Mouse (Mus musculus) gastrocnemius, postnatal 10 days (tissue): ENCODE data around the gene Ston1. TPM values are rescaled to one million over a fixed set of nuclear protein-coding genes. Genes with fewer than 3 reads are reported as not detected.

Experiments used
- DNase-seq: peaks from one replicate; pipeline ENCODE4 v3.0.0; 2021; ENCODE audit warnings: mixed read lengths
- total RNA-seq, 2 experiments: library from RNA; stranded (reverse); gene quantifications; 2 replicates each; pipeline ENCODE4 v1.2.3; 2021

Ston1 gene
- total RNA-seq, 2 experiments from 2014 or later, result 14.8 to 15.2 TPM

DNA sequence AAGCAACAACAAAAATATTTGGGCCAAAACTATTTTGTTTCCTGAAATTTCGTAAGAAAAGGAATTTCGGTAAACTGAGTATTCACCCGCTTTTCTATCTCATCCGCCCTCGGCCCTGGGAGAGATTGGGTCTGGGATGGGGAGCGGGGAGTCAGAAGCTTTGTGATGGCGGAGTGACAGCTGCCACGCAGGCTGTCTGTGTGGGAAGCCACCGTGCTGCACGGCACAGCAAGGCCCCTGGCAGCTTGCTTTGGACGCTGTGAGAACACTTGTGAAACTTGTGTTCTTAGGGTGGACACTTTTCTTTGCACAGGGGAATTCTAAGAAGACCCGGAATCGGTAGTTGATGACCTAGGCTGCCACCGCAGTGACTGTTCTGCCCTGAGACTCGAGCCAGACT is 10.1 kb upstream of the Ston1 start:
- DNase-seq, result no peak

DNA sequence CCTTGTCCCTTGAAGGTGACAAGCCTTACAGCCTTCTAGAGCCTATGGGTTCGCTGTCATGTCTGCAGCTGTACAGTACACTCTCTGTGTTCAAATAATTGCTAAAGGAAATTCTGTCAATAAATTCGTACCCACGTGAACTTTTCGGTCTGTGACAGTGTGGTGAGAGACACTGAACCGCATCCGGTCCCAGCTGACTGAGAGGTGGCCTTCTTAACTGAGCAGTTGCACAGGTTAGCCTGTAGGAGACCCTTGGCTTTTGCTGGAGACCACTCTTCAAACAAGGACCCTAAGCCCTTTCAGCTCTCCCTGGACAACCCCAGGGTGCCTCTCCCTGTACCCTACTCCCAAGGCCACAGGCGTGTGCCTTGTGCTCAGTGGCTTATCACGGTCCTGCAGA is 9.3 kb upstream of the Ston1 start:
- no peak for DNase-seq

DNA sequence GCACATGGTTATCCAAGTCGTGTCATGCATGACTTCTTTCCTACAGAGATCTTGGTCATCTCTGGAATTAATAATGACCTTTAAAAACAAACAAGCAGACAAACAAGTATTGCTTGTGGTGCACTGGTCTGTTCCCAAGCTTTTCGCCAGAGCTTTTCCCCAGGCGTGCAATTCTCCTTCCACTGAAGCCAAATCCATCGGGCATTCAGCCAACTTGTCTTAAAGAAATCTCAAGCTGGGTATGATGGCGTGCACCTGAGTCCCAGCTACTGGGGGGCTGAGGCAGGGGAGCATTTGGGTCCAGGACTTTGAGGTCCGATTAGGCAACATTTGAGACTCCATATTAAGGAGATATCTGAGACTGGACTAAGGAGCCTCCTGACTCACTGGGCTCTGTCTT is 7.2 kb upstream of the Ston1 start:
- no peak for DNase-seq

DNA sequence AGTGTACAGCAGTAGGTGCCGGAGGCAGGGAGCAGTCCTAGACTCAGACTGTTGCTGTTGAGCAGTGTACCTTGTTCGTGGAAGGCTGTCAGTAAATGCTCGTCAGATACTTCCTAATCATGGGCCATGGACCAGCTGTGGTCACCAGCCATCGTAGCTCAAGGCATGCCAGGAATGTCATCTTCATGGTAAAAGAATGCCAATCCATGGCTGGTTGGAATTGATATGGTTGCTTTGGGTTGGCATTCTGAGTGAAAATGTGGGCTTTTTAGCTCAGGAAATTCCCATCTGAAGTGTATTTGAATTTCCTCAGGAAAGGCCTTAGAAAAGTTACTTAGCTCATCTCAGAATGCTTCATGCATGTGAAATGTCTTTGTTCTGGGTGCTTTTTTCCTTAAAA is 2.4 kb upstream of the Ston1 start:
- DNase-seq, result no peak

DNA sequence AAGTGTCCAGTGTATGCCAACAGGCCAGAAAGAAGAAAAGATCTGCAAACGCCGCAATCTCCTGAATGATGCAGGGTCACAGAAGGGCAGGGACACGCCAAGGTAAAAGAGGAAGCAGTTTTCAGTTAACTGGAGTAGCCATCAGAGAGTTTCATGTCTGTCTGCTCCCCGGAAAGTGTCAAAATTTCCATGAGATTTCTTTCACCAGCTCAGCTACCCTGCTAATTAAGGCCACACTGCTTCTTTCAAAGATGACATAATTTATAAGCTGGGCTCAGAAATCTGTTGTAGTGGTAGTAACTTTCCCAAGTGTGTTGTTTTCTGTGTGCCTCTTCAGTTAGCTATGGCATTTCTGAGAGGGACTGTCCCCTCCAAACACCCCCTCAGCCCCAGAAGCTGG is 1.4 kb upstream of the Ston1 start:
- DNase-seq, result no peak

DNA sequence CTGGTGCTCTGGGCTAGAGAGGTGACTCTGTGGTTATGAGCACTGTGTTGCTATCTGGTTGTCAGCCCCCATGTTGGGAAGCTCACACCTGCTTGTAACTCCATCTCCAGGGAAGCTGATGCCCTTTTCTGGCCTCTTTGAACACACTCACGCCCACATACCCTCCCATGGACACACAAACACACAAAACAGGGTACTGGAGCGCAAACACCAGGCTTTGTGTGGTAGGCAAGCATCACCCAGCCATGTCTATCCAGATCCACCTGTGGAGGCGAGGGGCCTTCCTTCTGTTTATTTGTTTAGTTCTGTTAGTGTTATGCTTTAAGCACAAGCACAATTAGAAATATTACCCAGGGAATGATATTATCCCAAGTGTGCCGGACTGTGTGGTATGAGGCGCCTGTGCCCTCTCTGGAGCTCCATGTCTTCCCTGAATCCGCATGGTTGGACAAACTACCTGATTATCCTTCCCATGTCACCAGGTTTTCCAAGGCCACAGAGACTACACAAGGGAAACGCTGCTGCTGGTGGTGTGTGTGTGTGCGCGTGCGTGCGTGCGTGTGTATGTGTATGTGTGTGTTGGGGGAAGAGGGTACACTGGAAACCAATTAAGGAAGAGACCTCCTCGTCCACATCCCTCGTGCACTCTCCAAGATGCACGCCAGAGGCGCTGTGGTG is 801 bp upstream of the Ston1 start:
- no peak for DNase-seq

DNA sequence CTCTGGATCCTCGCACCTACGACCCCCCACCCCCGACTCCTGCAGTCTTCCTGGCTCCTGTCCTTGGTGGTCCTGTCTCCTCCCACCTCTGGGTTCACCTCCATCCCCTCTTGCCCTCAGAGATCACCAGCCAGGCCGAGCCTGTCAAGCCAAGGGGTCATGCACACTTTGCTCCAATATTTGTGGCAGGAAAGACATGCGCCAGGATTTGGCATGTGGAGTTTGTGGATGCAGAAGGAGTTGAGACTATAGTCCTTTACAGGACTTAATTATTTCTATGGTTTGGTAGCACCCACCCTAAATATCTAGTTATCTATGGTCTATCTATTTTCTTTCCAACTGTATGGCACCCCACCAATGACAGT is 554 bp downstream of the Ston1 start:
- no peak for DNase-seq

DNA sequence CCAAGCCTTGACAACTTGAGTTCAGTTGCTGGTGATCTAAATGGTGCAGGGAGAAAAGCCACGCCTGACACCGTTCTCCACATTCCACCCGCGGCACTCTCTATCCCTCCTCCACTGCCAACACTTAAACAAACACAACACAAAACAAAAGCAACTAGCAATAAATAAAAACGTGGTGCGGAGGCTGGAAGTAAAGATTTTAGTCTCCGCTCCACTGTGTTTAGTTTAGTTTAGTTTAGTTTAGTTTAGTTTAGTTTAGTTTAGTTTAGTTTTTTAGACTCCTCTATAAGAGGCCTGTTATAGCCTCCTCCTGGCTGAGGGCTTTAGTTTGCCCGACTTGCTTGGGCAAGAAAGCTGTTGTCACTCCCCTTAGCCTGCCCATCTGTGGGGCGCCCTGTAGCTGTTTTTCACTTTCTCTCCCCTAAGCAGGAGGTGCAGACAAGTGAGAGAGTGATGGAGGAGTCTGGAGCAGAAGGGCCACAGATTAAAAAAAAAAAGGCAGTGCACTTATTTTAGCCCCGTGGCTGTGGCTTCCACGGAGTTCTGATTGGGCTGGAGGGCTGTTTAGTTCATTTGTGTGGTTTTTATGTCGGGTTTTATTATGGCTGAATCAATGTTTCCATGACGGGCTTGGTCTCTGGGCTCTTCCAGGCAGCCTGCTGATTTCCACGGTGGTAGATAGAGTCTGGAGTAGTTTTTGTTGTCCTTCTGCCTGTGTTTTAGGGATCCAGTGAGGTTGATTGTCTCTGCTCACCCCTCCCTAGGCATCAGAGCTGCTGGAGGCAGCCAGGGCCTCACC is 1.3 kb downstream of the Ston1 start:
- no peak for DNase-seq

DNA sequence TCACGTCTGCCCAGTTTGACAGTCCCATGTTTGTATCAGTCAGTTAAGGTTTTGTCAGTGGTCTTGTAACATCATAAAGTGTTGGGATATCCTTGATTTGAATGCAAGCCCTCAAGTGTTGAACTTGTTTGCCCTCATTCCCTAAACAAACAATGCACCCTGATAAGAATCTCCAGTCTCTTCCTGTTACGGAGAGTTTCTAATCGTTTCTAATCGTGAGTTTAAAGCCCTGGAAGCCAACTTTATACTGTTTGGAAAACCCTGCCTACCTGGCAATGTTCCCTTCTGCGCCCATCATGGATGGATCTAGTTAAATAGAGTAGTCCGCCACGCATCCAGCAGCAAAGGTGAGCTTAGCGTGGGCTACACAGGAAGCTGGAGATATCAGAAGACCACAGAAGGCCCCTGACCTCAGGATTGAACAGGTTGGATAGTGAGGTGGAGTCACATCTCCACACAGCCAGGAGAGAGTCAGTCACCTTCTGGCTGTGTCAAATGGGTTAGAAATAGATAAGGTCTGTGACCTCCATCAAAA is 3.1 kb downstream of the Ston1 start:
- no peak for DNase-seq

DNA sequence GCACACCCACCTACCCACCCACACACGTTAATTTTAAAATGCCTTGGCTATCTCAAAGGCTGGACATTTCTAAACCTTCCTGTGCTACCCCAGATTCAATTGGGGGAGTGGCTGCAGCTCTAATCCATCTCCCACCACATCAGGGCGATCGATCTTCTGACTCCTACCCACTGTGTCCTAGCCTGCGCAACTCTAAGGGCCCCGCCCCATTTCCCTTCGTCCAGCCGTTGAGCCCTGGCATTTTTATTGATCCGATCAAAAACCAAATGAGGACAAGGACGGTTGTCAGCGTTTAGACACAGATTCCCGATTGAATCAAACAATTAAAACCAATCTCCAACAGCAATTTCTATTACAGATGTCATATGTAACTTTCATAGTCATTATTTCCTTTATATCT is 6.5 kb downstream of the Ston1 start:
- no peak for DNase-seq

DNA sequence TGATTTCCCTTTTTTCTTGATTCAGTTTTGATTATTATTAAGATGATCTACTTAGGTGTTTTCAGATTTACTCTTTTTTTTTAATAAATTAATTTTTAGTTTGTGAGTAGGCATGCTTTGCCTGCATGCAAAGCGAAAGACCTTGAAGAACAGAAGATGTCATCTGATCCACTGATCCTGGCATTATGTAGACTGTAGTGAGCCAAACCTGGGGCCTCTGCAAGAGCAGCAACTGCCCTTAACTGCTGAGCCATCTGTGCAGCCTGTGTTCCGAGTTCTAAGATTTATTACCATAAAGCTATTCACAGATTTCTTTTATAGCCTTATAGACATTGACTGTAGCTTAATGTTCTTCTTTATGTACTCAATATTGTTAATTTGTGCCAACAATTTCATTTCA is 8.6 kb downstream of the Ston1 start:
- no peak for DNase-seq

DNA sequence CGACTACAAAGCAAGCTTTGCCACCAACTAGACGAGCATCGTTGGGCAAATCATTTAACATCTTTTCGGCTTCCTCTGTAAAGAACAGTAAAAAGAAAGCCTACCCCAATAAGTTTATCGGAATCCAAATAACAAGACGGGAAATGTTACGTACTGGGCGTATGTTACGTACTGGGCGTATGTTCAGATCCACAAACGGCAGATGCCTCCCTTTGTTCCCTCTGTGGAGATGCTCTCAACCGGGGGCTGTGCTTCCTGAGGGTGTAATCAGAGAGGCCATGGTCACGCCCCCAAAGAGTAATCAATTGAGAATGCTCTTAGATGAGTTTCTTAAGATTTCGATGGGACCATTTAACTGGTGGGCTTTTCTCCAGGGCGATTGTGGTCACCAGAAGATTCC is 11.9 kb downstream of the Ston1 start:
- no peak for DNase-seq

DNA sequence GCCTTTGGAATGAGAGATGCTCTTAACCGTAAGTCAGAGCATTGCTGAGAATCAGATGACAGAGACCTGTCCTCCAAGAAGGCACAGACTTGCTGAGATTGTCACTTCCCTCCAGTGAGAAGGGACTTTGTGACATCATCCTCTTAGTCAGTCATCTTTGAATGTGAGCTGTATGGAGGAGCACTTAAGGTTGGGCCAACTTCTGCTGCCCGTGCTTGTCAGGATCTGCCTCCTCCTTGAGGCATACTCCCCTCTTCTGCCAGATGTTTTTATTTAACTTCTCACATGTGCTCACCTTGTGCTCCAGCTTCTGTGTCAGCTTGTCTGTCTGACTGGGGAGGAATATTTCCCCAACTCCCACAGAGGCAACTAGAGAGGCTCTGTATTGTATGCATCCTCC is 13.6 kb downstream of the Ston1 start:
- DNase-seq, result no peak

DNA sequence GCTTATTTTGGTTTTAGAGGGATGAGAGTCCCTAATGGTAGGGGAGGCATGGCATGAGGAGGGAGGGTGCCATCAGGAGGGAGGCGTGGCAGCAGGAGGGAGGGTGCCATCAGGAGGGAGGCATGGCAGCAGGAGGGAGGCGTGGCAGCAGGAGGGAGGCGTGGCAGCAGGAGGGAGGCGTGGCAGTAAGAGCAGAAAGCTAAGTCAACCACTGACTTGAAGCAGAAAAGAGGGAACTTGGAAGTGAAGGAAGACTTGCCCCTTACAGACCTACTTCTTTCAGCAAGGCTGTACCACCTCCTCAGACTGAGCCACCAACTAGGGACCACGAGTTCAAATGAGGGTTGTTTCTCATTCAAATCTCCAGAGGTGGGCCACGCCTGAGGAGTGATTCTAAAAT is 15.7 kb downstream of the Ston1 start:
- DNase-seq, result no peak

DNA sequence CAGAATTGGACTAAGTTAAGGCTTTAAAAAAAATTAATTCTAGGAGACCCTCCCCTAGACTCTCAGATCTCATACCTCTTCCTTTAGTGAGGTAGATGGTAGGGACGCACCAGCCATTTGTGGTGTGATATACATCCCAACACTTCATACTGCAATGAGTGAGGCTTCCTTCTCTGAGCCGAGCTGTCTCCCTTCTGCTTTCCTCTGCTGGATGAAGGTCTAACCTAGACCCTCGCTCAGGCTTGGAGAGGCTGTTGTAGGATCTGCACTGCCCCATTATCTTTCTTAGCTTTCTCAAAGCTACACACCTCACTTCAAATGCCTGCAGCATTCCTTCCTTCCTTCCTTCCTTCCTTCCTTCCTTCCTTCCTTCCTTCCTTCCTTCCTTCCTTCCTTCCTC is 16.2 kb downstream of the Ston1 start:
- DNase-seq, result no peak

DNA sequence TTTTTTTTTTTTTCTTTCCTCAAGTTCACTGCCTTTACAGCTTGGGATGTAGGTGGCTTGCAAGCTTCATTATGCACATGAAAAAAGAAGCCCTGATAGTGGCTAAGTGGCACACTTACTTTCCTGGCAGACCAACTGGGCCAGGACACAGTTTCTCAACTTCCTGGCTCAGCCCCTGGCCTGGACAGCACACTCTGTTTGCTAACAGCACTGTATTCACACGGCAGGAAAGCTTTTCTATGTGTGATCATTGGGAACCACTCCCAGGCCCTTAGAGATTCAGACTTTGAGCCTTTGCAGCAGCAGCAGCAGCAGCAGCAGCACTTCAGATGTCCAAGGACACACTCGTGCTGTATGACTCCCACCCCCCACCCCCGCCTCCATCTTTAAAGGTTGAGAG is 16.8 kb downstream of the Ston1 start:
- no peak for DNase-seq

DNA sequence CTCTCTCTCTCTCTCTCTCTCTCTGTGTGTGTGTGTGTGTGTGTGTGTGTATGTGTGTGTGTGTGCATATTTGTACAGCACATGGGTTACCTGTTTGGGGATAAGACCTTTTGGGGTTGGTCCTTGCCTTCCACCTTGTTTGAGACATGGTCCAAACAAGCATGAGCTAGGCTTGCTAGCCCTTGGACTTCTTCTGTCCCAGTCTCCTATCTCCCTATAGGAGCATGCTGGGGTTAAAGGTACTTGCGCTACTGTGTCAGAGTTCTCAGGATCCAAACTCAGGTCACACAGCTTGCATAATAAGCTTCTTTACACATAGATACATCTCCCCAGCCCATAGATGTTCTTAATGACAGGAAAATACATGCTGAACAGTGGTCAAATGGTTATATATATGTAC is 17.2 kb downstream of the Ston1 start:
- no peak for DNase-seq

DNA sequence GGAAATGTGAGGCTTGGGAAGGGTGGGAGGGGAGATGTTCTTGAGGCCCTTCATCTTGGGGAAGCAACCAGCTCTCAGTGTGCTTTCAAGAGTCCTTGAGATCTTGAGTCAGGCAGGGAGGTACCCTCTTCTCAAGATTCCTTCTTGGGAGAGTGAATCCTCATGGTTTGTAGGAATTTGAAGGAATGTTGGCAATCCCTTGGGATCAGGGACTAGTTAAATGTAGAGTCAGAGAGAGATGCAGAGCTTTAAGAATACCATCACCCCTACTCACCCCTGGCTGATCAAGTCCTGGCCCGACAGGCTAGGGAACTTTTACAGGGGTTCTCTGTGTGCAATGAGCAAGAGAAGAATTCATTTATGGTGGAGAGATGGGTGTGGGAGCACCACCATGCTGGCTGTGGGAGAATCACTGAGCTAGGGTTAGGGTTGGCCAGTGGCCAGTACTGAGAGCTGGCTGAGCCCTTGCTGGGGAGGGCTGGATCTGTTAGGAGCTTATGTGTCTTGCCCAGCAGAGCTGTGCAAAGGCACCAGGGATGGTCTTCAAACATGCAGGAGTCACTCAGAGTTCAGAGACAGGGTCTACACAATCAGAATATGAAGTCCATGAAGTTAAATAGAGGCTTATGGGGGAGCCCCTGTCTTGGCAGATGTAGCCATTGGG is 18.1 kb downstream of the Ston1 start:
- DNase-seq, result no peak

DNA sequence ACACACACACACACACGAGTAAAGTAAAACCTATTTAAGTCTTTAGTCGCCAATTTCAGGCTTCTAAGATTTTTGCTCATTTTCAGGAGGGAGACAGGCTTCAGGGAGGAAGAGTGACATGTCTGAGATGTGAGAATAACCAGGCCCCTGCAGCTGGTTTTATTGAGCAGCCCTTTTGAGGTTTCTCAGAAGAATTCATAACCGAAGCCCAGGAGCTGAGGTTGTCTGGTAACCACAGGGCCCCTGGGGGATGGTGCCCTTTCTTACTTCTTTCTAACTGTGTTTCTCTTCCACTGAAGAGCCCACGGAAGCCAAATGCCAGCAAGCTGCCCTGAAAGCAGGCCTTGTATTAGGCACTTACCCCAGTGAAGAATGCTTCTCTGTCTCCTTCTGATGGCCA is 23.5 kb downstream of the Ston1 start:
- DNase-seq, result no peak

DNA sequence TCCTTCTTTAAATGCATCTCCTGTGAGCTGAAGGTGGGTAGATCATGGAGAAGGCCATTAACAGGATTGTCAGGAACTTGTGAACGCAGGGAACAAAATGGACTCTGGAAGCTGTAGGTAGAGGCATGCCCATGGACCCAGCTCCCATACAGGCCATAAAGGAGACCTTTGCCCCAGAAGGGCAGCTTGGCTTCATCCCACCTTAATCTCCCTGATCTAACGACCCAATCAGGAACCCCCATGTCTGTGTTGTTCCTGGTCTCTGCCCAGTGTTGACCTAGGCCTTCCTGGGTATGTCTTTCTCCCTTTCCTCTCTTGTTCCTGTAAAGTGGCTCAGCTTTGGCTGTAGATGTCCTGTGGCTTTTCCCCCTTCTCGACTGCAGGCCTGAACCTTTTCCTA is 23.9 kb downstream of the Ston1 start:
- DNase-seq, result no peak

DNA sequence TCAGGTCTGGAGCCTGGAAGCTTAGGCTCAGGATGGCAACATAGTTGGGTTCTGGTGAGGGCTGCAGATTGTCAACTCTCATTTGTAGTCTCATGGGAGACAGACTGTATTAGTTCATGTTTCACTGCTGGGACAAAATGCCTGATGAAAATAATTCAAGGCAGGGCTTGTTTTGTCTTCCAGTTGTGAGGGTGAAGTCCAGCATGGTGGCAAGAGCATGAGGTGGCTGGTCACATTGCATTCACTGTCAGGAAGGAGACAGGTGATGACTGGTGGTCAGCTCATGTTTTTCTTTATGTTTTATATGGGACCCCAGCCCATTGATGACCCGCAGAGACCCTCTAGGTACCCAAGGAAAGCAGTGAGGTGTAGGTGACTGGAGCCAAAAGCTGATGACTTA is 25.2 kb downstream of the Ston1 start:
- DNase-seq, result no peak

DNA sequence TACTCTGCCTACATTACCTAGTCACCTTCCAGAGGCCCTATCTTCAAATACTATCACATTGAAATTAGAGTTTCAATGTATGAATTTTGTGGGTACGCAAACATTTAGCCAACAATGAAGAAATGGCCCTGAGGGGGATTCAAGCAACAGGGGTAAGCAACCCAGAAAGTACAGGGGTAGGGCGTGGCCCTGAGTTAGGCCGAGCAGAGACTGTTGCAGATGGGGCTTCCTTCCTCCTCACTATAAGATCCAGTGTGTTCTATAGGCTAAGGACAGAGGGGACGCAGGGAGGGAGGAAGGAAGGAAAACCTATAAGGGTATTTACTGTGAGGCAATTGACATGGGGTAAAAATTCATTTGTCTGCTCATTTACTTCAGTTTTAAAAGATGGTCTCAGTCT is 26.9 kb downstream of the Ston1 start:
- DNase-seq, result no peak

DNA sequence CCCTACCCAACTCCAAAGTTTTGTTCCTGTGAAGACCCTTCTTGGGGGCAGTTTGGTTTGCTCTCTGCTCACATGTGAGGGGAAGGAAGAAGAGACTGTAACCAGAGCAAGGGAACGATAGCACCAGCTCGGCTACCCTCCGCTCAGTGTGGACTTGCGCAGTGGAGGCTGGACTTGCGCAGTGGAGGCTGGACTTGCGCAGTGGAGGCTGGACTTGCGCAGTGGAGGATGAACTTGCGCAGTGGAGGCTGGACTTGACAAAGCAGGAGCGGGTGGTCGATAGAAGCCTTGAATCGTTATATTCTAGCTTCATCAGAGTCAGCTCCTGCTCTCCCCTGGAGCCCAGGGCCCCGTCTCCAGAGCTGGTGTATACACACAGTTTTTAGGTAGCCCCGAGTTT is 27.9 kb downstream of the Ston1 start:
- DNase-seq, result no peak

DNA sequence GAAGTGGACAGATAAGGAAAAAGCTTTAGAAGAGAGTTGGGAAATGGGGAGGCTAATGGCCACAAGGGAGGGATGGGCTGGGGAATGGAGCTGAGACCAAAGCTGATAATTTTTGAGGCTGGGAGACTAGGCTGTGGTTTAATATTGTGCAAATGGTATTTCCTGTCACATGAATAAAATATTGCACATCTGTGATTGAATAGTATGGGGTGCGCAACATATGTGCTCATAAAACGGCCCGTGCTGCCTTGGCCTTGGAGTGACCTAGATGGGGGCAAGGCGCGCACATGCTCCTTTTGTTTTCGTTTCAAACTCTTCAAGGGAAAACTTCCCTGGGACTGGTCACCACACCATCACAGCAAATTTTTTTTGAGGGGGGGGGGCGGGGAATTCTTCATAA is 28.4 kb downstream of the Ston1 start:
- no peak for DNase-seq
